Mouse (Mus musculus) kidney, adult 2 months (tissue): ENCODE measurements at regions not wholly inside any gene's neighbourhood (a gene's known extent, or its start where the extent isn't known, plus 50 kb on each side); places are given as distances from the start of the nearest gene placed in this dataset.

ENCODE experiments used
- CTCF ChIP-seq: fragments of 200-500 bp; conservative IDR thresholded peaks from 2 replicates; pipeline ENCODE4 v1.5.1; 2011; ENCODE audit warnings: low read depth, mild to moderate bottlenecking, control low read depth, low read length, moderate library complexity, mixed read lengths; ENCODE audit not compliant: insufficient read depth, insufficient read length
- POLR2A ChIP-seq: fragments of 200-500 bp; IDR thresholded peaks from one replicate; pipeline ENCODE4 v1.6.1; 2011; ENCODE audit warnings: low read depth, low read length, control low read depth

- TF ChIP-seq POLR2A = no peak
- TF ChIP-seq CTCF = 0 out of 2 replicates have a peak, but pooled peaks have one; percentile 6
Measured at GRCm38 (mm10) chr15:27189699-27190098, 276.8 kb upstream of the Ank start.
